Mouse (Mus musculus): Measurements from ENCODE around the gene 4930544D05Rik. TPM values are rescaled to one million over a fixed set of nuclear protein-coding genes. Genes with fewer than 3 reads are reported as not detected.

4930544D05Rik gene
- total RNA-seq, 1 experiment: 0.45 TPM

GRCm38 (mm10) chr11:70573872-70574271 is 41.8 kb upstream of the 4930544D05Rik start:
- Histone ChIP-seq H3K4me1 (ENCODE audit: control insufficient read depth in 2 of 2, insufficient read depth in 2 of 2, low read length in 2 of 2, poor library complexity in 1 of 2) (peaks cover 12 to 28% of the 10 kb centered on the region in 2 experiments), H3K9me3 (ENCODE audit: control insufficient read depth, insufficient read depth, low read depth, low read length) (no peaks in the 10 kb centered on the region), H3K27ac (ENCODE audit: insufficient read depth, low read depth, low read length, poor library complexity, severe bottlenecking) (no peak overlapping the region), H3K9ac (ENCODE audit: insufficient read depth, low read depth, low read length, poor library complexity, severe bottlenecking) (no peak overlapping the region), H3K4me3 (ENCODE audit: insufficient read depth in 1 of 2, low read depth in 1 of 2, low read length in 2 of 2, poor library complexity in 1 of 2, severe bottlenecking in 1 of 2) (no peak overlapping the region), H3K36me3 (ENCODE audit: control insufficient read depth, insufficient read depth, low read length, poor library complexity, severe bottlenecking) (no peaks in the 10 kb centered on the region; the same call in 1 of the 2 replicates)
- no peak for DNase-seq (ENCODE audit: low read depth, low spot score)
- in situ Hi-C loops (cut with MboI; ENCODE audit: low sequenced_read_pairs in 2 of 2, unreplicated experiment in 2 of 2): no loop called here
- TF ChIP-seq ZNF384 (IDR thresholded peaks at IDR 0.05; ENCODE audit: low read depth, low read length) (no peak), CHD2 (IDR thresholded peaks at IDR 0.05; ENCODE audit: low read depth, low read length) (no peak), MAFK (IDR thresholded peaks at IDR 0.05; ENCODE audit: insufficient read depth, low read depth, low read length) (no peak), HCFC1 (IDR thresholded peaks at IDR 0.05; ENCODE audit: borderline replicate concordance, insufficient read depth, low read length) (no peak), ZC3H11A (IDR thresholded peaks at IDR 0.05; ENCODE audit: borderline replicate concordance, low read depth, low read length) (no peak)

- Histone ChIP-seq H3K27ac (ENCODE audit: insufficient read depth, low read depth, low read length, poor library complexity, severe bottlenecking) (no peak overlapping the region), H3K4me3 (ENCODE audit: insufficient read depth in 1 of 2, low read depth in 1 of 2, low read length in 2 of 2, poor library complexity in 1 of 2, severe bottlenecking in 1 of 2) (no peak overlapping the region), H3K4me1 (ENCODE audit: control insufficient read depth in 2 of 2, insufficient read depth in 2 of 2, low read length in 2 of 2, poor library complexity in 1 of 2) (peaks cover 12 to 34% of the 10 kb centered on the region in 2 experiments), H3K9ac (ENCODE audit: insufficient read depth, low read depth, low read length, poor library complexity, severe bottlenecking) (no peak overlapping the region), H3K36me3 (ENCODE audit: control insufficient read depth, insufficient read depth, low read length, poor library complexity, severe bottlenecking) (peaks cover 3% of the 10 kb centered on the region; the same call in 1 of the 2 replicates), H3K9me3 (ENCODE audit: control insufficient read depth, insufficient read depth, low read depth, low read length) (no peaks in the 10 kb centered on the region)
- in situ Hi-C loops (cut with MboI; ENCODE audit: low sequenced_read_pairs in 2 of 2, unreplicated experiment in 2 of 2): no loop called here
- TF ChIP-seq CHD2 (IDR thresholded peaks at IDR 0.05; ENCODE audit: low read depth, low read length) (no peak), HCFC1 (IDR thresholded peaks at IDR 0.05; ENCODE audit: borderline replicate concordance, insufficient read depth, low read length) (no peak), MAFK (IDR thresholded peaks at IDR 0.05; ENCODE audit: insufficient read depth, low read depth, low read length) (no peak), ZNF384 (IDR thresholded peaks at IDR 0.05; ENCODE audit: low read depth, low read length) (no peak), ZC3H11A (IDR thresholded peaks at IDR 0.05; ENCODE audit: borderline replicate concordance, low read depth, low read length) (no peak)
- no peak for DNase-seq (ENCODE audit: low read depth, low spot score)
These were observed 38.4 kb upstream of the 4930544D05Rik start for GRCm38 (mm10) chr11:70577201-70577600.

DNA sequence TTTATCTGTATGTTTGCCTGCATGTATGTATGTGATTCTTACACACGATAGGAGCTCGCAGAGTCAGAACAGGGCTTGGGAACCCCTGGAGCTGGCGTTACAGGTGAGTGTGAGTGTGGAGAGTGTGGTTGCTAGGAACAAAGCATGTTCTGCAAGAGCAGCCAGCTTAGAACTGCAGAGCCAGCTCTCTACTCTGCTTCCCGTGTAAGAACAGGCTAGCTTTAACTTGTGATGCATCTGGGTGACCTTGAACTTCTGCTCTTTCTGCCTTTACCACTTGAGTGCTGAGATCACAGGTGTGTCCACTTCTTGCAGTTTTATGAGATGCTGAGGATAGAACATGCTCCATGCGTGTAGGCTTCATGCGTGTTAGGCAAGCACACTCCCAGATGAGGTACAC is 36.7 kb upstream of the 4930544D05Rik start:
- Histone ChIP-seq H3K9me3 (ENCODE audit: control insufficient read depth, insufficient read depth, low read depth, low read length) (no peaks in the 10 kb centered on the region), H3K4me1 (ENCODE audit: control insufficient read depth in 2 of 2, insufficient read depth in 2 of 2, low read length in 2 of 2, poor library complexity in 1 of 2) (peaks cover 9 to 29% of the 10 kb centered on the region in 2 experiments), H3K9ac (ENCODE audit: insufficient read depth, low read depth, low read length, poor library complexity, severe bottlenecking) (no peak overlapping the region), H3K27ac (ENCODE audit: insufficient read depth, low read depth, low read length, poor library complexity, severe bottlenecking) (no peak overlapping the region), H3K4me3 (ENCODE audit: insufficient read depth in 1 of 2, low read depth in 1 of 2, low read length in 2 of 2, poor library complexity in 1 of 2, severe bottlenecking in 1 of 2) (no peak overlapping the region), H3K36me3 (ENCODE audit: control insufficient read depth, insufficient read depth, low read length, poor library complexity, severe bottlenecking) (peaks cover 3% of the 10 kb centered on the region; the same call in 1 of the 2 replicates)
- DNase-seq (ENCODE audit: low read depth, low spot score): no peak
- in situ Hi-C loops (cut with MboI; ENCODE audit: low sequenced_read_pairs in 2 of 2, unreplicated experiment in 2 of 2): no loop called here
- TF ChIP-seq CHD2 (IDR thresholded peaks at IDR 0.05; ENCODE audit: low read depth, low read length) (no peak), MAFK (IDR thresholded peaks at IDR 0.05; ENCODE audit: insufficient read depth, low read depth, low read length) (no peak), ZNF384 (IDR thresholded peaks at IDR 0.05; ENCODE audit: low read depth, low read length) (no peak), ZC3H11A (IDR thresholded peaks at IDR 0.05; ENCODE audit: borderline replicate concordance, low read depth, low read length) (no peak), HCFC1 (IDR thresholded peaks at IDR 0.05; ENCODE audit: borderline replicate concordance, insufficient read depth, low read length) (no peak)

DNA sequence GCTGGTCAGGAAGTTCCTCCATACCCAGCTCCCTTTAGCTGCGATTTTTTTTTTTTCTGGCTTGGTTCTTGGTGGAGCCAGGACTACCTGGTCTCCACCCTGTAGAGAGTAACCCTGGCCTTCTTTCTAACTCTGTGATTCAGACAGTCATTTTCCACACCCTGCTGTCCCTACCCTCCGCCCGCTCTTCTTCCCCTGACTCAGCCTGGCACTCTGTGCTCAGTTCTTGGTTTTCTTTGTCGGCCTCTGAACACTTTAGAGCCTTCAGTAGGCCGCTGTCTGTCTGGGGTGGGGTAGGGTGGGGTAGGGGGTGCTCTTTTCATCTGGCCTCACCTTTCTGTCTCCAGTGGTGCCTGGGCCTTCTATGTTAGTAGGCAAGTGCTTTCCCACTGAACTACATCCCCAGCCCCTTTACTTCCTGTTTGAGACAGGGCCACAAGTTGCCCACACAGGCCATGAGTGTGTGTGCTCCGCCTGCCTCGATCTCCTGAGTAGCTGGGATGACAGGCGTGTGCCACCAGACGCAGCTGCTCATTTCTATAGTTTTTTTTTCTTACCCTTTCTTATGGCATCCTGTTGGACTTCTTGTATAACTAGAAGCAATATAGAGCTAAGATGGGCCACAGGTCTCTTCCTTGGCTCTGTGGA is 35.8 kb upstream of the 4930544D05Rik start:
- H3K36me3 ChIP-seq (ENCODE audit: control insufficient read depth, insufficient read depth, low read length, poor library complexity, severe bottlenecking): peaks cover 3% of the 10 kb centered on the region; the same call in 1 of the 2 replicates
- peaks cover 9 to 28% of the 10 kb centered on the region in 2 experiments for H3K4me1 ChIP-seq (ENCODE audit: control insufficient read depth in 2 of 2, insufficient read depth in 2 of 2, low read length in 2 of 2, poor library complexity in 1 of 2)
- in situ Hi-C loops (cut with MboI; ENCODE audit: low sequenced_read_pairs in 2 of 2, unreplicated experiment in 2 of 2): no loop called here
- no peak for DNase-seq (ENCODE audit: low read depth, low spot score)
- no peak overlapping the region for H3K9ac ChIP-seq (ENCODE audit: insufficient read depth, low read depth, low read length, poor library complexity, severe bottlenecking)
- H3K9me3 ChIP-seq (ENCODE audit: control insufficient read depth, insufficient read depth, low read depth, low read length): no peaks in the 10 kb centered on the region
- no peak overlapping the region for H3K27ac ChIP-seq (ENCODE audit: insufficient read depth, low read depth, low read length, poor library complexity, severe bottlenecking)
- no peak overlapping the region for H3K4me3 ChIP-seq (ENCODE audit: insufficient read depth in 1 of 2, low read depth in 1 of 2, low read length in 2 of 2, poor library complexity in 1 of 2, severe bottlenecking in 1 of 2)
- no peak for TF ChIP-seq ZC3H11A (IDR thresholded peaks at IDR 0.05; ENCODE audit: borderline replicate concordance, low read depth, low read length)
- TF ChIP-seq HCFC1 (IDR thresholded peaks at IDR 0.05; ENCODE audit: borderline replicate concordance, insufficient read depth, low read length): no peak
- no peak for TF ChIP-seq ZNF384 (IDR thresholded peaks at IDR 0.05; ENCODE audit: low read depth, low read length)
- no peak for TF ChIP-seq CHD2 (IDR thresholded peaks at IDR 0.05; ENCODE audit: low read depth, low read length)
- TF ChIP-seq MAFK (IDR thresholded peaks at IDR 0.05; ENCODE audit: insufficient read depth, low read depth, low read length): no peak

Measured in ES-E14 (cell line).